Mouse (Mus musculus) hindbrain, embryonic 11.5 days (tissue): ENCODE measurements at regions not wholly inside any gene's neighbourhood (a gene's known extent, or its start where the extent isn't known, plus 50 kb on each side); places are given as distances from the start of the nearest gene placed in this dataset.
A peak's percentile ranks its signal among the peaks of the same experiment; 100 is the strongest.

Source experiments
- ATAC-seq: fragments of 200-750 bp; cut with Nextera tagmentation; 2 replicates; pipeline ENCODE4 v1.8.0; 2017; ENCODE audit warnings: mild to moderate bottlenecking, moderate TSS enrichment, moderate library complexity; ENCODE audit not compliant: low FRiP score
- DNase-seq: peaks from one replicate; pipeline ENCODE4 v3.0.0-alpha.2; 2015; ENCODE audit warnings: low spot score
- H3K27ac ChIP-seq: fragments of 300-500 bp; sonication (generic); 2 replicates; pipeline ENCODE4 v1.5.1; 2014; ENCODE audit warnings: mild to moderate bottlenecking, low read depth, low read length
- H3K27me3 ChIP-seq: fragments of 300-500 bp; sonication (generic); 2 replicates; pipeline ENCODE4 v1.6.1; 2014; ENCODE audit warnings: mild to moderate bottlenecking, low read length, moderate library complexity, mixed read lengths; ENCODE audit not compliant: control insufficient read depth, insufficient read depth
- H3K36me3 ChIP-seq: fragments of 300-500 bp; sonication (generic); 2 replicates; pipeline ENCODE4 v1.6.1; 2014; ENCODE audit warnings: mild to moderate bottlenecking, low read length, moderate library complexity, mixed read lengths; ENCODE audit not compliant: control insufficient read depth, insufficient read depth
- H3K4me1 ChIP-seq: fragments of 300-500 bp; sonication (generic); replicated peaks from 2 replicates; pipeline ENCODE4 v1.6.1; 2014; ENCODE audit warnings: low read length, mixed read lengths; ENCODE audit not compliant: control insufficient read depth, insufficient read depth
- H3K4me2 ChIP-seq: fragments of 300-500 bp; sonication (generic); replicated peaks from 2 replicates; pipeline ENCODE4 v1.6.1; 2014; ENCODE audit warnings: mild to moderate bottlenecking, low read depth, low read length
- H3K4me3 ChIP-seq: fragments of 300-500 bp; sonication (generic); 2 replicates; pipeline ENCODE4 v1.5.1; 2014; ENCODE audit warnings: low read depth, low read length
- H3K9ac ChIP-seq: fragments of 300-500 bp; sonication (generic); 2 replicates; pipeline ENCODE4 v1.6.1; 2014; ENCODE audit warnings: low read depth, low read length
- H3K9me3 ChIP-seq: fragments of 300-500 bp; sonication (generic); 2 replicates; pipeline ENCODE4 v1.6.1; 2016; ENCODE audit warnings: low read length; ENCODE audit not compliant: control insufficient read depth
- WGBS: fragments of 180-500 bp; shearing (Covaris S2); extraction: QIAGEN DNeasy Blood & Tissue Kit; methylation state at CpG from one replicate; pipeline ENCODE4 v1.1.7; 2014; 5-methylcytosine and 5-hydroxymethylcytosine counted together

GRCm38 (mm10) chr1:80131354-80131753 lies 86.9 kb downstream of the Fam124b start:
- no peaks in the 10 kb centered on the region for H3K27me3 ChIP-seq
- H3K9ac ChIP-seq: no peak overlapping the region
- WGBS: 63% methylated on average over 3 of the region's 3 CpGs

GRCm38 (mm10) chr1:80123966-80124365 lies 94.3 kb downstream of the Fam124b start:
- 92% methylated on average over 2 of the region's 2 CpGs for WGBS

More at GRCm38 (mm10) chr1:80131354-80131753, 86.9 kb downstream of the Fam124b start:
- H3K9me3 ChIP-seq: no peaks in the 10 kb centered on the region
- no peak for ATAC-seq
- H3K36me3 ChIP-seq: no peaks in the 10 kb centered on the region
- H3K4me1 ChIP-seq: no peaks in the 10 kb centered on the region
- H3K4me2 ChIP-seq: no peak overlapping the region
- no peak overlapping the region for H3K4me3 ChIP-seq
- no peak for DNase-seq
- no peak overlapping the region for H3K27ac ChIP-seq

GRCm38 (mm10) chr1:80115913-80116312 lies 102.4 kb downstream of the Fam124b start:
- WGBS: 66% methylated on average over 2 of the region's 2 CpGs

More at GRCm38 (mm10) chr1:80123966-80124365, 94.3 kb downstream of the Fam124b start:
- no peaks in the 10 kb centered on the region for H3K27me3 ChIP-seq
- no peaks in the 10 kb centered on the region for H3K9me3 ChIP-seq
- H3K27ac ChIP-seq: no peak overlapping the region
- H3K4me2 ChIP-seq: no peak overlapping the region
- H3K9ac ChIP-seq: no peak overlapping the region
- no peaks in the 10 kb centered on the region for H3K4me1 ChIP-seq
- ATAC-seq: no peak
- H3K4me3 ChIP-seq: no peak overlapping the region
- H3K36me3 ChIP-seq: no peaks in the 10 kb centered on the region
- no peak for DNase-seq

GRCm38 (mm10) chr1:80107747-80108476 lies 110.4 kb downstream of the Fam124b start:
- Histone ChIP-seq H3K27me3 (no peaks in the 10 kb centered on the region), H3K4me2 (no peak overlapping the region), H3K36me3 (no peaks in the 10 kb centered on the region), H3K27ac (no peak overlapping the region), H3K4me1 (no peaks in the 10 kb centered on the region), H3K9ac (no peak overlapping the region), H3K9me3 (no peaks in the 10 kb centered on the region), H3K4me3 (no peak overlapping the region)
- WGBS: 70% methylated on average over 2 of the region's 2 CpGs
- DNase-seq (no peak), ATAC-seq (no peak)

More at GRCm38 (mm10) chr1:80115913-80116312, 102.4 kb downstream of the Fam124b start:
- no peaks in the 10 kb centered on the region for H3K27me3 ChIP-seq
- no peaks in the 10 kb centered on the region for H3K9me3 ChIP-seq
- ATAC-seq: no peak
- no peaks in the 10 kb centered on the region for H3K4me1 ChIP-seq
- no peak overlapping the region for H3K27ac ChIP-seq
- H3K4me2 ChIP-seq: no peak overlapping the region
- no peak overlapping the region for H3K9ac ChIP-seq
- H3K4me3 ChIP-seq: no peak overlapping the region
- no peaks in the 10 kb centered on the region for H3K36me3 ChIP-seq
- DNase-seq: no peak

- H3K9me3 ChIP-seq: no peaks in the 10 kb centered on the region
- no peaks in the 10 kb centered on the region for H3K4me1 ChIP-seq
- no peak overlapping the region for H3K4me2 ChIP-seq
- no peak overlapping the region for H3K4me3 ChIP-seq
- ATAC-seq: 0 out of 2 replicates have a peak, but pooled peaks have one; percentile 22
- DNase-seq: peak; percentile 46
- 70% methylated on average over 2 of the region's 2 CpGs for WGBS
- no peak overlapping the region for H3K9ac ChIP-seq
- no peak overlapping the region for H3K27ac ChIP-seq
- H3K36me3 ChIP-seq: no peaks in the 10 kb centered on the region
- no peaks in the 10 kb centered on the region for H3K27me3 ChIP-seq
These were observed 112.0 kb downstream of the Fam124b start for GRCm38 (mm10) chr1:80106269-80106668.

GRCm38 (mm10) chr1:80098266-80098665 lies 120.0 kb downstream of the Fam124b start:
- DNase-seq (no peak), ATAC-seq (no peak)
- Histone ChIP-seq H3K9ac (no peak overlapping the region), H3K27ac (no peak overlapping the region), H3K4me2 (no peak overlapping the region), H3K36me3 (no peaks in the 10 kb centered on the region), H3K4me1 (no peaks in the 10 kb centered on the region), H3K27me3 (no peaks in the 10 kb centered on the region), H3K9me3 (no peaks in the 10 kb centered on the region), H3K4me3 (no peak overlapping the region)
- 98% methylated on average over 1 of the region's 1 CpGs for WGBS

- no peaks in the 10 kb centered on the region for H3K9me3 ChIP-seq
- no peaks in the 10 kb centered on the region for H3K4me1 ChIP-seq
- no peak overlapping the region for H3K27ac ChIP-seq
- H3K36me3 ChIP-seq: no peaks in the 10 kb centered on the region
- H3K4me3 ChIP-seq: no peak overlapping the region
- H3K4me2 ChIP-seq: no peak overlapping the region
- 75% methylated on average over 2 of the region's 2 CpGs for WGBS
- H3K27me3 ChIP-seq: no peaks in the 10 kb centered on the region
- no peak for DNase-seq
- no peak overlapping the region for H3K9ac ChIP-seq
- no peak for ATAC-seq
These were observed 126.5 kb downstream of the Fam124b start for GRCm38 (mm10) chr1:80091800-80092199.

- H3K9ac ChIP-seq: no peak overlapping the region
- WGBS: 79% methylated on average over 8 of the region's 8 CpGs
These were observed 126.9 kb downstream of the Fam124b start for GRCm38 (mm10) chr1:80091350-80091749.

GRCm38 (mm10) chr1:80088651-80089050 lies 129.6 kb downstream of the Fam124b start:
- ATAC-seq (no peak), DNase-seq (no peak)
- H3K4me3 ChIP-seq: no peak overlapping the region
- no peaks in the 10 kb centered on the region for H3K27me3 ChIP-seq
- H3K27ac ChIP-seq: no peak overlapping the region
- H3K4me2 ChIP-seq: no peak overlapping the region
- no peaks in the 10 kb centered on the region for H3K36me3 ChIP-seq
- H3K9ac ChIP-seq: no peak overlapping the region
- 78% methylated on average over 5 of the region's 5 CpGs for WGBS
- no peaks in the 10 kb centered on the region for H3K9me3 ChIP-seq
- H3K4me1 ChIP-seq: no peaks in the 10 kb centered on the region

More at GRCm38 (mm10) chr1:80091350-80091749, 126.9 kb downstream of the Fam124b start:
- H3K4me3 ChIP-seq: no peak overlapping the region
- H3K27ac ChIP-seq: no peak overlapping the region
- H3K4me1 ChIP-seq: no peaks in the 10 kb centered on the region
- no peak overlapping the region for H3K4me2 ChIP-seq
- H3K36me3 ChIP-seq: no peaks in the 10 kb centered on the region
- no peaks in the 10 kb centered on the region for H3K9me3 ChIP-seq
- no peak for ATAC-seq
- no peaks in the 10 kb centered on the region for H3K27me3 ChIP-seq
- no peak for DNase-seq
